In the genomic region with DNA sequence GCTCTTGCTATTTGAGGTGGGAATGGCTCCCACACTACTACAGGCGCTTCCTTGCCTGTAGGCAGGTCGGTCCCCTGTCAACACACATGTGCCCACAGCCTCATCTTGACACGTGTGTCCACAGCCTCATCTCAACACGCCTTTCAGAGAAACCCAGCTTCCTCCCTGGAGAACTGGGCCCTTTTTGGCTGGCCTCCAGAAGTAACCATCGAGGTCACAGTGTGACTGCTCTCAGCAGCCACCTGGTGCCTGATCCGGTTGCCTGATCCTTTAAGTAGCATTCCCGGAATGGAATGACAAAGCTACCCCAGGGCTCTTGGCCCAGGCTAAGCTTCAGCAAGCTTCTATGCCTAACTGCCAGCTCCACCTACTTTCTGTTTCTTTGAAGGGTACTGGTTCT, we compare ENCODE assay signal across 13 mouse cellular contexts. TPM values are rescaled to one million over a fixed set of nuclear protein-coding genes. Genes with fewer than 3 reads are reported as not detected.
A peak's percentile ranks its signal among the peaks of the same experiment; 100 is the strongest.
DNase-seq lines count a peak whose midpoint lies in the region; ATAC-seq and TF ChIP-seq lines count a peak whose summit lies in the region.
"Had no signal": no experiment of that assay in that cellular context is flagged by ENCODE, and none has a peak within 500 bp of the region (broad histone marks: within the 10 kb centered on the region; RNA-seq: fewer than 3 reads in every experiment).

No protein-coding gene starts in this region.

- TF ChIP-seq CTCF in forebrain, postnatal 0 days (IDR thresholded peaks at IDR 0.05; ENCODE audit: low read depth) = no peak
- TF ChIP-seq CTCF in liver, postnatal 0 days (IDR thresholded peaks at IDR 0.05; ENCODE audit: low read depth) = no peak

- H3K9me3 ChIP-seq in forebrain, postnatal 0 days (ENCODE audit: low read length) = no peaks in the 10 kb centered on the region
- H3K9me3 ChIP-seq in liver, postnatal 0 days (ENCODE audit: low read length) = no peaks in the 10 kb centered on the region
- H3K9me3 ChIP-seq: embryonic facial prominence, embryonic 12.5 days; heart, embryonic 13.5 days had no signal

- no peak overlapping the region for H3K4me3 ChIP-seq in forebrain, postnatal 0 days (ENCODE audit: low read depth, low read length)
- H3K4me3 ChIP-seq in liver, postnatal 0 days (ENCODE audit: low read depth, low read length) = no peak overlapping the region
- H3K4me3 ChIP-seq: embryonic facial prominence, embryonic 12.5 days; heart, embryonic 13.5 days; left cerebral cortex, adult 2 months had no signal

- intact Hi-C loops in left cerebral cortex, postnatal 4 days (cut with DNase I) = no loop called here

- ATAC-seq in forebrain, postnatal 0 days = no peak
- no peak for ATAC-seq in liver, postnatal 0 days
- ATAC-seq: CD4-positive, CD25-positive, alpha-beta regulatory T cell, adult 4 months had no signal

- H3K27ac ChIP-seq in forebrain, postnatal 0 days (ENCODE audit: low read depth, low read length) = no peak overlapping the region
- no peak overlapping the region for H3K27ac ChIP-seq in liver, postnatal 0 days (ENCODE audit: low read depth)
- H3K27ac ChIP-seq: embryonic facial prominence, embryonic 12.5 days; heart, embryonic 13.5 days; left cerebral cortex, adult 2 months; liver, embryonic 14.5 days had no signal

- TF ChIP-seq EP300 in liver, postnatal 0 days (IDR thresholded peaks at IDR 0.05; ENCODE audit: low read depth) = no peak

- WGBS in forebrain, postnatal 0 days = 43% methylated on average over 7 of the region's 7 CpGs
- 76% methylated on average over 7 of the region's 7 CpGs for WGBS in liver, postnatal 0 days (ENCODE audit: insufficient replicate concordance)

- no peak overlapping the region for H3K9ac ChIP-seq in forebrain, postnatal 0 days
- H3K9ac ChIP-seq in liver, postnatal 0 days (replicated peaks) = no peak overlapping the region
- H3K9ac ChIP-seq: embryonic facial prominence, embryonic 12.5 days; heart, embryonic 13.5 days; liver, embryonic 14.5 days had no signal

- peaks cover 21% of the 10 kb centered on the region for H3K36me3 ChIP-seq in forebrain, postnatal 0 days (ENCODE audit: insufficient read depth)
- H3K36me3 ChIP-seq in liver, postnatal 0 days (replicated peaks; ENCODE audit: insufficient read depth, low read length) = peaks cover 12% of the 10 kb centered on the region

- H3K27me3 ChIP-seq in forebrain, postnatal 0 days (ENCODE audit: insufficient read depth, low read length) = no peaks in the 10 kb centered on the region
- H3K27me3 ChIP-seq in liver, postnatal 0 days (ENCODE audit: insufficient read depth, low read length) = no peaks in the 10 kb centered on the region
- H3K27me3 ChIP-seq: embryonic facial prominence, embryonic 12.5 days; heart, embryonic 13.5 days had no signal

- no peak overlapping the region for H3K4me2 ChIP-seq in forebrain, postnatal 0 days (ENCODE audit: low read depth)
- H3K4me2 ChIP-seq in liver, postnatal 0 days (ENCODE audit: low read depth, low read length) = no peak overlapping the region
- H3K4me2 ChIP-seq: embryonic facial prominence, embryonic 12.5 days; heart, embryonic 13.5 days had no signal

- H3K4me1 ChIP-seq in forebrain, postnatal 0 days (ENCODE audit: insufficient read depth) = no peaks in the 10 kb centered on the region
- no peaks in the 10 kb centered on the region for H3K4me1 ChIP-seq in liver, postnatal 0 days (ENCODE audit: insufficient read depth)

- peak; percentile 76 for DNase-seq in left cerebral cortex, postnatal 4 days
- DNase-seq in left cerebral cortex, adult 8-10 months (ENCODE audit: low spot score in 2 of 2) = no peak
- DNase-seq in ZHBTc4 (ENCODE audit: low read depth, low spot score) = peak; percentile 59
- DNase-seq in cerebellum, postnatal 25 days = peak; percentile 74 to 83
- DNase-seq in kidney, postnatal 25 days = peak; percentile 58 to 77
- no peak for DNase-seq in spleen, adult 18-20 months
- no peak for DNase-seq in forebrain, postnatal 0 days
- DNase-seq in liver, postnatal 0 days = no peak

RNA-seq across cellular contexts. Expression of a gene that starts 50.3 kb away (rescaled TPM):
- 10 to 100 TPM; 24.5 to 26.2 TPM for total RNA-seq in left cerebral cortex, postnatal 4 days (2021)
- total RNA-seq in left cerebral cortex, adult 8-10 months (2022) = 10 to 100 TPM; 45.4 to 51.0 (median 48.1) TPM
- 23.4 and 32.5 TPM in 2 replicates for total RNA-seq in forebrain, postnatal 0 days (2014; rRNA removed)
- 7.9 and 24.7 TPM in 2 replicates for polyA plus RNA-seq in forebrain, postnatal 0 days (2015; fragmentation: Nextera tagmentation; extraction: Ambion mirVana)
- polyA plus RNA-seq in liver, postnatal 0 days (2015; fragmentation: Nextera tagmentation; extraction: Ambion mirVana) = 4.2 and 5.4 TPM in 2 replicates

Comparison
In these comparisons a context has a peak if more than half of its experiments do, and no peak if none do; other contexts are left out.
1. DNase-seq: peak in left cerebral cortex, postnatal 4 days (single experiment), ZHBTc4 (single experiment), cerebellum, postnatal 25 days (2 of 2) and kidney, postnatal 25 days (2 of 2); none in left cerebral cortex, adult 8-10 months (0 of 2), spleen, adult 18-20 months (0 of 2), forebrain, postnatal 0 days (single experiment) and liver, postnatal 0 days (single experiment).